Comparison of ENCODE assay signal across 9 mouse cellular contexts in the genomic region with DNA sequence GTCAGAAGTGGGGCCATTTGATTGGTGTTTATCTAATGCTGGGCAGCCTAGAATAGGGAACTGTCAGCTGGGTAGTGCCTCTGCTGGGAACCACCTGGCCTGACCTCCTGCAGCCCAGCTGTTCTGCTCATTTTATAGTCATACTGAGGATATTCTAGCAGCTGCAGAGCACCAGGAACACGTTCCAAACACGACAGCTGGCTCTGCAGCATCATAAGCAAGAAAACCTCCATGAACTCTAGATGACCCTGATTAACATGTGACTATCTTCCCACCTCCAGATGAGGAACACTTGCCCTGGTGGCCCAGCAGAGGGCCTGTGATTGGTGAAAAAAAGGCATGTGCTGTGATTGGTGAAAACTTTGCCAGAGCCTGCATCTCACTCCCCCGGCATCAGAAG.
DNase-seq lines count a peak whose midpoint lies in the region; ATAC-seq and TF ChIP-seq lines count a peak whose summit lies in the region.
"Had no signal": no experiment of that assay in that cellular context is flagged by ENCODE, and none has a peak within 500 bp of the region (broad histone marks: within the 10 kb centered on the region; RNA-seq: fewer than 3 reads in every experiment).

No protein-coding gene starts in this region.

- no peak for TF ChIP-seq POLR2A in brain, embryonic 14.5 days (IDR thresholded peaks at IDR 0.05; ENCODE audit: borderline replicate concordance, extremely low read depth, insufficient read depth, insufficient read length, poor library complexity, severe bottlenecking)
- no peak for TF ChIP-seq POLR2A in myocyte (IDR thresholded peaks at IDR 0.05; ENCODE audit: insufficient read length, low read depth)

- no peak overlapping the region for H3K27ac ChIP-seq in embryonic facial prominence, embryonic 12.5 days
- H3K27ac ChIP-seq in kidney, postnatal 0 days = no peak overlapping the region
- H3K27ac ChIP-seq in midbrain, embryonic 11.5 days (ENCODE audit: low read depth, low read length) = no peak overlapping the region
- H3K27ac ChIP-seq in left cerebral cortex, adult 2 months = no peak overlapping the region

- 0 out of 2 replicates have a peak, but pooled peaks have one; percentile 52 for ATAC-seq in embryonic facial prominence, embryonic 12.5 days (ENCODE audit: insufficient number of reproducible peaks, insufficient read depth, low FRiP score, low TSS enrichment)
- ATAC-seq in kidney, postnatal 0 days (replicated peaks; ENCODE audit: low FRiP score, low read depth) = peak; percentile 49; the same call in 1 of the 2 replicates
- no peak; the same call in 1 of the 2 replicates for ATAC-seq in midbrain, embryonic 11.5 days (ENCODE audit: low FRiP score)
- no peak for ATAC-seq in megakaryocyte progenitor cell, adult 5-6 weeks (replicated peaks; ENCODE audit: poor library complexity)
- ATAC-seq: forebrain, embryonic 14.5 days had no signal

- no peak for TF ChIP-seq CTCF in brain, embryonic 14.5 days (IDR thresholded peaks at IDR 0.05; ENCODE audit: borderline replicate concordance, extremely low read depth, insufficient read depth, insufficient read length)
- TF ChIP-seq CTCF in kidney, postnatal 0 days (IDR thresholded peaks at IDR 0.05; ENCODE audit: low read depth) = 0 out of 2 replicates have a peak, but pooled peaks have one; percentile 11
- TF ChIP-seq CTCF in left cerebral cortex, adult 2 months (IDR thresholded peaks at IDR 0.05) = no peak

- no peaks in the 10 kb centered on the region for H3K36me3 ChIP-seq in embryonic facial prominence, embryonic 12.5 days
- H3K36me3 ChIP-seq in kidney, postnatal 0 days (ENCODE audit: insufficient read depth, low read length) = no peaks in the 10 kb centered on the region
- H3K36me3 ChIP-seq in myocyte (ENCODE audit: control insufficient read depth, insufficient read depth) = no peaks in the 10 kb centered on the region
- H3K36me3 ChIP-seq in midbrain, embryonic 11.5 days (ENCODE audit: control insufficient read depth, insufficient read depth, low read length) = no peaks in the 10 kb centered on the region

- 26% methylated on average over 3 of the region's 3 CpGs for WGBS in embryonic facial prominence, embryonic 12.5 days
- WGBS in kidney, postnatal 0 days = 7% methylated on average over 3 of the region's 3 CpGs
- 54% methylated on average over 3 of the region's 3 CpGs for WGBS in midbrain, embryonic 11.5 days

- DNase-seq in brain, embryonic 14.5 days (ENCODE audit: low read depth) = peak; percentile 20
- DNase-seq in kidney, postnatal 0 days (ENCODE audit: low spot score) = peak; percentile 25
- DNase-seq in thymus, postnatal 0 days (ENCODE audit: low spot score) = no peak
- no peak for DNase-seq in midbrain, embryonic 11.5 days (ENCODE audit: low spot score, missing footprints)
- DNase-seq in left cerebral cortex, adult 2 months (ENCODE audit: extremely low spot score in 1 of 2, low spot score in 2 of 2) = no peak

- H3K79me2 ChIP-seq in myocyte (ENCODE audit: control insufficient read depth, insufficient read depth) = no peaks in the 10 kb centered on the region

- H3K27me3 ChIP-seq in embryonic facial prominence, embryonic 12.5 days = no peaks in the 10 kb centered on the region
- H3K27me3 ChIP-seq in kidney, postnatal 0 days (ENCODE audit: insufficient read depth, low read length) = no peaks in the 10 kb centered on the region
- no peaks in the 10 kb centered on the region for H3K27me3 ChIP-seq in myocyte (ENCODE audit: control insufficient read depth, insufficient read depth, insufficient read length)
- no peaks in the 10 kb centered on the region for H3K27me3 ChIP-seq in midbrain, embryonic 11.5 days (ENCODE audit: control insufficient read depth, insufficient read depth, low read length)

- H3K9ac ChIP-seq in embryonic facial prominence, embryonic 12.5 days = no peak overlapping the region
- no peak overlapping the region for H3K9ac ChIP-seq in kidney, postnatal 0 days (ENCODE audit: low read depth, low read length)
- no peak overlapping the region for H3K9ac ChIP-seq in midbrain, embryonic 11.5 days (ENCODE audit: low read length)

- no peaks in the 10 kb centered on the region for H3K9me3 ChIP-seq in embryonic facial prominence, embryonic 12.5 days
- no peaks in the 10 kb centered on the region for H3K9me3 ChIP-seq in kidney, postnatal 0 days (replicated peaks; ENCODE audit: low read length)
- no peaks in the 10 kb centered on the region for H3K9me3 ChIP-seq in midbrain, embryonic 11.5 days (ENCODE audit: control insufficient read depth, low read length)

- H3K4me3 ChIP-seq in embryonic facial prominence, embryonic 12.5 days = no peak overlapping the region
- H3K4me3 ChIP-seq in kidney, postnatal 0 days (replicated peaks; ENCODE audit: low read depth, low read length) = no peak overlapping the region
- H3K4me3 ChIP-seq in myocyte = no peak overlapping the region
- H3K4me3 ChIP-seq in midbrain, embryonic 11.5 days (ENCODE audit: low read depth, low read length) = no peak overlapping the region
- no peak overlapping the region for H3K4me3 ChIP-seq in left cerebral cortex, adult 2 months

- H3K4me2 ChIP-seq in embryonic facial prominence, embryonic 12.5 days (replicated peaks) = no peak overlapping the region
- H3K4me2 ChIP-seq in kidney, postnatal 0 days (ENCODE audit: low read length) = no peak overlapping the region
- H3K4me2 ChIP-seq in myocyte (ENCODE audit: low read depth) = no peak overlapping the region
- no peak overlapping the region for H3K4me2 ChIP-seq in midbrain, embryonic 11.5 days

- intact Hi-C loops in left cerebral cortex, adult 2 months (cut with DNase I) = no loop called here

- H3K4me1 ChIP-seq in embryonic facial prominence, embryonic 12.5 days = no peaks in the 10 kb centered on the region
- no peaks in the 10 kb centered on the region for H3K4me1 ChIP-seq in kidney, postnatal 0 days (replicated peaks; ENCODE audit: insufficient read depth, low read length)
- no peaks in the 10 kb centered on the region for H3K4me1 ChIP-seq in midbrain, embryonic 11.5 days (ENCODE audit: control insufficient read depth, insufficient read depth, low read length)

- H3ac ChIP-seq in myocyte (ENCODE audit: control insufficient read depth, insufficient read length) = no peak overlapping the region

TF ChIP-seq in myocyte, 11 proteins besides CTCF, POLR2A, EP300 and RAD21:
- TF ChIP-seq TCF3 (IDR thresholded peaks at IDR 0.05; ENCODE audit: insufficient read length, low read depth) (peak; percentile 79), MYOD1 (IDR thresholded peaks at IDR 0.05; ENCODE audit: control insufficient read depth in 1 of 3, insufficient read length in 2 of 3, low read depth in 2 of 3) (peak in 2 of 3 experiments; percentile 81 to 91), POLR2AphosphoS2 (IDR thresholded peaks at IDR 0.05; ENCODE audit: insufficient read length, low read depth) (no peak), CEBPB (IDR thresholded peaks at IDR 0.05; ENCODE audit: insufficient read depth, poor library complexity, severe bottlenecking) (no peak), SRF (IDR thresholded peaks at IDR 0.05; ENCODE audit: control insufficient read depth, insufficient read length, low read depth) (no peak), MAX (IDR thresholded peaks at IDR 0.05; ENCODE audit: low read depth) (no peak), MYOG (IDR thresholded peaks at IDR 0.05; ENCODE audit: control insufficient read depth in 1 of 3, insufficient read depth in 1 of 3, insufficient read length in 2 of 3, low read depth in 2 of 3) (peak; percentile 15 to 91 (median 62)), REST (IDR thresholded peaks at IDR 0.05; ENCODE audit: insufficient read depth, insufficient read length) (no peak), TCF12 (IDR thresholded peaks at IDR 0.05; ENCODE audit: insufficient read depth, poor library complexity, severe bottlenecking) (peak; percentile 63)

Comparison
In these comparisons a context has a peak if more than half of its experiments do, and no peak if none do; other contexts are left out.
1. DNase-seq: peak in brain, embryonic 14.5 days (single experiment) and kidney, postnatal 0 days (single experiment); none in thymus, postnatal 0 days (single experiment), midbrain, embryonic 11.5 days (single experiment) and left cerebral cortex, adult 2 months (0 of 2).
2. ATAC-seq: peak in embryonic facial prominence, embryonic 12.5 days (single experiment) and kidney, postnatal 0 days (single experiment); none in midbrain, embryonic 11.5 days (single experiment) and megakaryocyte progenitor cell, adult 5-6 weeks (single experiment).